Mouse (Mus musculus): ENCODE data around the gene Mtrf1.

Mtrf1 gene

GRCm38 (mm10) chr14:79397321-79398122 is at the start of gene Mtrf1:
Gene Mtrf1, plus strand, starts transcription at chr14:79397772.
- peak; percentile 74 to 93 for DNase-seq (ENCODE audit: inconsistent age in 2 of 2, low spot score in 1 of 2)

GRCm38 (mm10) chr14:79358055-79358454 is 39.5 kb upstream of the Mtrf1 start:
- no peak for DNase-seq (ENCODE audit: inconsistent age in 2 of 2, low spot score in 1 of 2)

DNA sequence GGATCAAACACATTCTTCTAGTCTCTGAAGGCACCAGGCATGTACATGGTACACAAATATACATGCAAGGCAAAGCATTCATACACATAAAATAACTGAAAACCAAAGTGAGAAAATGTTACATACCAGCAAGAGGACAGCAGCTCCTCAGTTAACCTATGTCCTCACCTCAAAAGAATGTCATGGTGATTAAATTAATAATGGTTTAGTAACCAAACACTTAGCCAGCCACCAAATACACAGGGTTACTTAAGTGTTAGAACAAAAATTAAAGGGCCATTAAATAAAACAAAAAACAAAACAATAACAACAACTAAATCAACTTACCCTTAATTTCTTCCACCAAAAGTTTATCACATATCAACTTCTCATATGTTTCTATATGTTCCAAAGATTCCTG is 20.5 kb upstream of the Mtrf1 start:
- DNase-seq (ENCODE audit: inconsistent age in 2 of 2, low spot score in 1 of 2): no peak

DNA sequence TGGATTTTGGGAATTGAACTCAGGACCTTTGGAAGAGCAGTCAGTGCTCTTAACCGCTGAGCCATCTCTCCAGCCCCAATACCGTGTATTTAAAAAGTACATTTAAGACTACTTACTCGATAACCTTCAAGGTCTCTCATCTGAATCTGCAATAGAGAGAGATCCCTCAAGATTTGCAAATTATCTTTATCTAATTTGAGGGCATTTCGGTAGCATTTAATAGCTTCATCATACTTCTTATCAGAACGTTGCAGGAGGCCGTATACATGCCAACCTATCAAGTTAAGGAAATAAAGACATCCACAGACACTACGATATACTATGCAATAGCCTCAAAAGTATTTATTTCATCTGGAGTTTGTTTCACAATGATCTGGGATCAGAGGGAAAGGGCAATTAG is 14.5 kb upstream of the Mtrf1 start:
- DNase-seq (ENCODE audit: inconsistent age in 2 of 2, low spot score in 1 of 2): no peak

DNA sequence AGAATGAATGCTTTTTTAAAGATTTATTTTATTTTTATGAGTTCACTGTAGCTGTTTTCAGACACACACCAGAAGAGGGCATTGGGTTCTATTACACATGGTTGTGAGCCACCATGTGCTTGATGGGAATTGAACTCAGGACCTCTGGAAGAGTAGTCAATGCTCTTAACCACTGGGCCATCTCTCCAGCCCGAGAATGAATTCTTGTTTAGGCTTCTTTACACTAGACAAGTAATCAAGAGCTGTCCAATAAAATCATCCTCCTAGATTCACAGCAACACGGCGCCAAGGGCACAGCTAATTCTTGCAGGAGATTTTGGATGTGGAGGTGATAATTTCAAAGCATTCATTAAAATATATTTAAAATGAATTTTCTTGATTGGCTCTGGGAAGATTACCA is 9.3 kb upstream of the Mtrf1 start:
- no peak for DNase-seq (ENCODE audit: inconsistent age in 2 of 2, low spot score in 1 of 2)

- DNase-seq (ENCODE audit: inconsistent age in 2 of 2, low spot score in 1 of 2): no peak
Observed at GRCm38 (mm10) chr14:79389438-79390264, 7.9 kb upstream of the Mtrf1 start.

DNA sequence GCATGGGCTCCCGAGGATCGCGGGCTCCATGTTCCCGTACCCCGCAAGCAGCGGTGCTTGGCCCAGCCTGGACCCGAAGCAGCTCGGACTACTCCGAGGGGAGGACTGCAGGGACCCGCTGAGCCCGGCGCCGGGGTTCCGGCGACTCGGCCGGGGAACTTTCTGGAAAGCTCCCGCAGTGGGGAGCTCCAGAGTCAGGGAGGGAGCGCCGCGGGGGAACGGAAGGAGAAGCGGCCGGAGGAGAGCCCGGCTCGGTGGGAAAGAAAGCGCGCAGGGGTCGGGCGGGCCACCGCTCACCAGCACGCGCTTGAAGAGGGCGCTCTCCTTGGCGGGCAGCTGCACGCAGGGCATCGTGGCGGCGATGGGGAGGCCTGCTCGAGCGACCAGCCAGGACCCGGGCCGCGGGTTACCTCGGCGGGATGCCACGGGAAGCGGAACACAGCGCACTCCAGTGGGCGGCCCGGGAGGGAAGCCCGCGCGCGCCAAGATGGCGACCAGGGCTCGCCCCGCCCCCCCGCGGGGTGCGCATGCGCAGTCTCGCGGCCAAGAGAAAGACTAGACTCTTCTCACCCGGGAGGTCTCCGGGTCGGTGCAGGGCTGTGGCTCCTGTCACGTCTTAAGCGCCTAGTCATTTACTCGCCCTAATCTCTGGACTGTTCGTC is 7.2 kb upstream of the Mtrf1 start, which contains the start of gene Naa16:
TSS of gene Naa16 (minus strand) at position 514 of the 662 bp plus-strand sequence.
- DNase-seq (ENCODE audit: inconsistent age in 2 of 2, low spot score in 1 of 2): peak; percentile 96 to 98

GRCm38 (mm10) chr14:79393289-79393688 is 4.3 kb upstream of the Mtrf1 start:
- DNase-seq (ENCODE audit: inconsistent age in 2 of 2, low spot score in 1 of 2): no peak

GRCm38 (mm10) chr14:79394564-79394963 is 3.0 kb upstream of the Mtrf1 start:
- peak; percentile 34 to 77 for DNase-seq (ENCODE audit: inconsistent age in 2 of 2, low spot score in 1 of 2)

GRCm38 (mm10) chr14:79407641-79408040 is 10.1 kb downstream of the Mtrf1 start:
- DNase-seq (ENCODE audit: inconsistent age in 2 of 2, low spot score in 1 of 2): no peak

GRCm38 (mm10) chr14:79409278-79409830 is 11.8 kb downstream of the Mtrf1 start:
- DNase-seq (ENCODE audit: inconsistent age in 2 of 2, low spot score in 1 of 2): no peak

GRCm38 (mm10) chr14:79410662-79411061 is 13.1 kb downstream of the Mtrf1 start:
- peak; percentile 21 to 40 for DNase-seq (ENCODE audit: inconsistent age in 2 of 2, low spot score in 1 of 2)

GRCm38 (mm10) chr14:79413121-79413520 is 15.5 kb downstream of the Mtrf1 start:
- DNase-seq (ENCODE audit: inconsistent age in 2 of 2, low spot score in 1 of 2): no peak

DNA sequence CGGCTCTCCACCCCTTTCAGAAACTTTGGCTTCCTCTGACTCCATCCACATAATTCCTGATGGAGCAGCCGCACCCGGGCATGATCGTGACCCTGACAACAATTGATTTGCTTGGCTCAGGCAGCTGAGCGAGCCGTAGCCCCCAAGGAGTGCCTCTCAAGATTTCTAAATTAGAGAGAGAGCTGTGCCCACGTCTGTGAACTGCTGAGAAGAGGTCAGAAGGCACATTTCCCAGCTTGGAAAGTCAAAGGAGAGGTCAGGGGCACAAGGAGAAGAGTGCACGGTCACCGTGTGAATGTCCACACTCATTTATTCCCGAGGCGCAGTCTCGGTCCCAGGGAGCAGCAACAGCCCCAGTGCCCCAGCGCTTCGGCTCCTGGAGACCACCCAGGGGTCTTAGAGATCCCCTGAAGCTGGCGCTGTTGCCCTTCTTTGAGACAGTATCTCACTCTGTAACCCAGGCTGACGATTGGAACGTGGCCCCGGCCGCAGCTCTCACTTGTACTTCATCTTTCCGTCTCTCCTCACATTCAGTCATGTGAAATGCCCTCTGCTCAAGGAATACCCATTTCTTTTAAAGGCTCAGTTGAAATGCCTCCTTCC is 22.6 kb downstream of the Mtrf1 start:
- no peak for DNase-seq (ENCODE audit: inconsistent age in 2 of 2, low spot score in 1 of 2)

GRCm38 (mm10) chr14:79425979-79426729 is 28.6 kb downstream of the Mtrf1 start, which contains the start of gene Kbtbd7:
Gene Kbtbd7, plus strand, starts transcription at chr14:79426511.
- DNase-seq (ENCODE audit: inconsistent age in 2 of 2, low spot score in 1 of 2): peak; percentile 97 to 98

GRCm38 (mm10) chr14:79426730-79427365 is 29.3 kb downstream of the Mtrf1 start:
- peak; percentile 37 to 48 for DNase-seq (ENCODE audit: inconsistent age in 2 of 2, low spot score in 1 of 2)

DNA sequence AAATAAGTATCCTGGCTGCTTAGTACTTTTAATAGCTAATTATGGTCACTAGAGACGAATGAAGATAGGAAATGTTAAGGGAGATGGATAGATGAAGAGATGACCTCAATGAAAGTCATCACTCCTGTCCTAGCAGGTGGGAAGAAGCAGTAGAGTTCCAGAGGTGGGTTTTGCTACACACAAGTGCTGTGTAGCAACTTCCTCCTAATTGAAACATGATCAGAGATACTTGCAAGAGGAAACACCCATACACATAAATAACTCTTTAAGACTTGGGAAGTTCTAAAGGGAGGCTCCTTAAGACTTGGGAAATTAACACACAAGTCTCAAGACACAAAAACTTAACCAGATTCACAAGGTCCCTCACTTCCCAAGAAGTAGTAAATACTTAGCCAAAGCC is 36.5 kb downstream of the Mtrf1 start:
- no peak for DNase-seq (ENCODE audit: inconsistent age in 2 of 2, low spot score in 1 of 2)

DNA sequence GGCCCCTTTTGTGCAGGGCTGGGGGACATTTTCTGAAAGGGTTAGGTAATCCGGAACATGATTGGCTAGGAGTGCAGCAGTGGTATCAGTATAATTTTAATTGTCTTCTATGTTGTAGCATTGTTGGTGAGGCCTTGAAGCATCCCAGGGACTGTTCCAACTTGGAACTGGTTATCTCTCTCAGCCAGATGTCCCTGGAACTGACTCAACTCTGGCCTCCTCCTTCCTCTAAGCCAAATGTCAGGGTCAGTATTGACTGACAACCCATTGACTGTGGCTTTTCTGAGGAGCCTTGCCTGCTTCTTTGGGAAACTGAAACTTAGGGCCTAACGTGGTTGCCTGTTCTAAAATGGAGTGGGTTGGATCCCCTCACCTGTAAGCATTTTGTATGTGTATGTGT is 43.1 kb downstream of the Mtrf1 start:
- DNase-seq (ENCODE audit: inconsistent age in 2 of 2, low spot score in 1 of 2): peak in 1 of 2 experiments; percentile 42

- DNase-seq (ENCODE audit: inconsistent age in 2 of 2, low spot score in 1 of 2): no peak
Observed at GRCm38 (mm10) chr14:79441441-79441840, 43.9 kb downstream of the Mtrf1 start.

Measured in adrenal gland, adult (tissue).